In the genomic region with DNA sequence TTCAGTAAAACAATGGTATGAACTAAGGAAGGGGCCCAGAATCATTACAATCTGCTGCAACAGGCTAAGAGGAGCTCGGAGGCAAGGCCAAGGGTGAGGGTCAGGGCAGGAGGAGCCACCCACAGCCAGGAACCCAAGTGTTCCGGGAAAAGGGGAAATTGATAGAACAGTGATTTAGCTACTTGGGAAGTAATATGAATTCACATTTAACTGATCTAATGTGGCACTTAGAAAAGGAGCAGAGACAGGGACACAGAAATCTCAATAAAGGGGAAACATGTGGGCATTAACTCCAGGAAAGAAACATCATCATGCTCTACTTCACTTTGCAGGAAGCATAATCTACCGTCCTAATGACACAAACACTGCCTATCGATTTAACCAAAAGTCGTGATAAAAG, we compare ENCODE assay signal across 27 mouse cellular contexts.
"Had no signal": no experiment of that assay in that cellular context is flagged by ENCODE, and none has a peak within 500 bp of the region (broad histone marks: within the 10 kb centered on the region; RNA-seq: fewer than 3 reads in every experiment).

No protein-coding gene starts in this region.

- H3K4me3 ChIP-seq: embryonic facial prominence, embryonic 10.5 days; embryonic facial prominence, embryonic 12.5 days; embryonic facial prominence, embryonic 13.5 days; embryonic facial prominence, embryonic 15.5 days; erythroblast, embryonic 14.5 days; forebrain, embryonic 10.5 days; forebrain, embryonic 12.5 days; forebrain, embryonic 13.5 days; forebrain, embryonic 15.5 days; gastrocnemius, adult 2 months; heart, adult 2 months had no signal

- H3K9ac ChIP-seq: embryonic facial prominence, embryonic 12.5 days; embryonic facial prominence, embryonic 13.5 days; embryonic facial prominence, embryonic 15.5 days; forebrain, embryonic 12.5 days; forebrain, embryonic 13.5 days; forebrain, embryonic 15.5 days; forebrain, postnatal 0 days had no signal

- H3K9me3 ChIP-seq: embryonic facial prominence, embryonic 10.5 days; embryonic facial prominence, embryonic 12.5 days; embryonic facial prominence, embryonic 13.5 days; embryonic facial prominence, embryonic 15.5 days; forebrain, embryonic 12.5 days; forebrain, embryonic 15.5 days had no signal

- H3K36me3 ChIP-seq: embryonic facial prominence, embryonic 10.5 days; embryonic facial prominence, embryonic 12.5 days; embryonic facial prominence, embryonic 13.5 days; embryonic facial prominence, embryonic 15.5 days; forebrain, embryonic 10.5 days; forebrain, embryonic 12.5 days; forebrain, embryonic 15.5 days had no signal

- H3K27ac ChIP-seq: embryonic facial prominence, embryonic 10.5 days; embryonic facial prominence, embryonic 12.5 days; embryonic facial prominence, embryonic 13.5 days; embryonic facial prominence, embryonic 15.5 days; forebrain, embryonic 10.5 days; forebrain, embryonic 12.5 days; forebrain, embryonic 13.5 days; forebrain, embryonic 15.5 days; gastrocnemius, adult 2 months; heart, adult 2 months had no signal

- DNase-seq: cerebellum, adult 9-10 months; cerebellum, adult 9-11 months; cerebellum, postnatal 10 days; cerebellum, postnatal 14 days; cerebellum, postnatal 25 days; cerebellum, postnatal 36 days; embryo, embryonic 11 days; forebrain, postnatal 0 days; gastrocnemius, adult 2 months; gastrocnemius, postnatal 10 days; gastrocnemius, postnatal 14 days; gastrocnemius, postnatal 25 days; gastrocnemius, postnatal 36 days; heart, adult 11 months; heart, adult 18-20 months; heart, adult 2 months had no signal

- H3K4me2 ChIP-seq: embryonic facial prominence, embryonic 12.5 days; embryonic facial prominence, embryonic 13.5 days; embryonic facial prominence, embryonic 15.5 days; forebrain, embryonic 12.5 days; forebrain, embryonic 13.5 days; forebrain, embryonic 15.5 days had no signal

- H3K27me3 ChIP-seq: embryonic facial prominence, embryonic 12.5 days; embryonic facial prominence, embryonic 13.5 days; embryonic facial prominence, embryonic 15.5 days; forebrain, embryonic 12.5 days; forebrain, embryonic 13.5 days; forebrain, embryonic 15.5 days had no signal

- ATAC-seq: forebrain, embryonic 13.5 days; forebrain, embryonic 14.5 days; forebrain, embryonic 15.5 days; forebrain, embryonic 16.5 days; forebrain, postnatal 0 days had no signal

- H3K4me1 ChIP-seq: embryonic facial prominence, embryonic 12.5 days; embryonic facial prominence, embryonic 15.5 days; forebrain, embryonic 15.5 days had no signal
